Mouse (Mus musculus): Measurements from ENCODE around the gene Cd59a.

The Cd59a gene

GRCm38 (mm10) chr2:104135920-104136319, 40.3 kb downstream of the Cd59a start:
- in situ Hi-C loops (cut with MboI, MseI) = no loop called here

- in situ Hi-C loops (cut with MboI, MseI) = loop anchor here (10.0 kb wide), 1 partner anchor 433 kb away; no protein-coding TSS in a partner anchor
These were observed 46.5 kb downstream of the Cd59a start for GRCm38 (mm10) chr2:104142140-104142539.

DNA sequence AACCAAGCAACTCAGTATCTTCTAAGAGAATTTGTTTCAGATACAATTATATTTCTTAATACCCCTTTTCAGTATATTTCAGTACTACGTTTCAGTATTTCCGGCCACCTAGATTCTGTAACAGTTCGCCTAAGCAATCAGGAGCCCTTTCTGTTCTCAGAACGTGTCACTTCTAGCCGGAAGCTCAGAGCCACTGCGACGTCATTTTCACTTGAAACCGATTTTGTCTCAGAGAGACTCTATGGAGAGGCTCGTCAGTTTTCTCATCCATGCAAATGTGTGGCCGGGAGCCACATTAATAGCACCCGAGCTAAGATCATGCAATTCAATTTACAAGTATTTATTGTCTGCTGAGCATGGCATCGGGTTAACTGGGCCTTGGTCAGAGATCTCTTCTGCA, 48.4 kb downstream of the Cd59a start:
- in situ Hi-C loops (cut with MboI, MseI) = loop anchor here (10.0 kb wide), 1 partner anchor 431 kb away; no protein-coding TSS in a partner anchor

- in situ Hi-C loops (cut with MboI, MseI) = loop anchor here (10.0 kb wide), 1 partner anchor 429 kb away; no protein-coding TSS in a partner anchor
These were observed 50.4 kb downstream of the Cd59a start for GRCm38 (mm10) chr2:104145983-104146382.

DNA sequence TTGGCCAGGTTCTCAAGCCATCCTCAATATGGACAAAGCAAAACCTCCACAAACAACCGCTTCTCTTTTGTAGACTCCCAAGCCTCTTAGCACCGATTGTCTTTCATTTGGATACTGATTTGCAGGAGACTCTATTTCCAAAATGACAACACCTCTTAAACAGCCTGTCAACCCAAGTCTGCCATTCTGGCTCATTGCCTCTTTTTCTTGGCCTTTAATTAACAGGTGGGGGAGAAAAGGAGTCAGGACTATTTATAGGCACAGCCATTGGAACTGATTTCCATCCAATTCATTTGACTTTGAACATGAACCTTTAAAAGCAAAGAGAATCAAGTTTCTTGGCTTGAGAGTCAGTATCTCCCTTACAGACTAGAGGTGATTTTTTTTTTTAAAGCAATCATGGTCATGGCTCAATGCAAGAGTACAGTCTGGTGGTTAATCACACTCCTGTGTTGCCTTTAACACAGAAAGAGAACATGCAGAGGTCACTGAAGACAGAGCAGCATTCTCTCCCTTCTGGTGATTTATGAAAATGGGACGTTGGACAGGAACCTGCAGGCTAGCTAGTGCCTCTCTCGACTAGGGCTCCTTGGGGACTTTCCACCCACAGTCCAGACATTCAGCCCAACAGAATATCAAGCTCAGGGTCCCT, 52.4 kb downstream of the Cd59a start:
- in situ Hi-C loops (cut with MboI, MseI) = loop anchor here (10.0 kb wide), 1 partner anchor 427 kb away; no protein-coding TSS in a partner anchor

DNA sequence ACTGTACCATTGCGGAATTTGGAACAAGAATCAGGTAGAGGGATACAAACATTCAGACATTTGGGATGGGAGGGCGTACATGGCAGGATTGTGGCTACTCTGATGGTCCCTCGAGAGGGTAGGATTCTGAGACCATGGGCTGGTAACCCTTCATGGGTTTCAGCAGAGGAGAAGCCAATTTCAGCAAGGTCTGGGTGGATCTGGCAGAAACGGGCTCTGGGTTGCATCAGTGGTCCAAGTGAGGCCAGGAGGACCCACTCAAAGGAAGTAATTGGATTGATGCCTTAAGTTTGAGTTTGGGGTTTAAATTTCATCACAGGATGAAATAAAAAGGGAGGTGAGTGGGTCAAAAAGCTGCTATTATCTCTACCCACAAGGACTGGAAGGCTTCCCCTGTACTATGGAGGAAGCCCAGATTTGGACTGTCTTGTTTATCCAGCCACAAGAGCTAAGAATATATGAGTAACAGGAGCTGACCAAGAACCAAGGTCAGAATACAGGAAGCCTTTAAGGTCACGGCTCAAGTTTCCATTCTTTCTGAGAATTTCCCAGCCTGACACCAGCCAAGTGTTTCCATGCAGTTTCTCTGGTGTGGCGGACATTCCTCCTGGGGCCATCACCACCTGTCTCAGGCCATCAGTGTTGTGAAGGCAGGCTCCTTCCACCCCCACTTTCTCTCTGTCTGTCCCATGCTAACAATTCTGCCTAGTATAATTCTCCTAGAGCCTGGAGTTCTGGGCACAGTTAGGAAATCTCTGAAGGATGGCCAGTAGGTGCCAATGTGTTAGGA, 55.2 kb downstream of the Cd59a start:
- in situ Hi-C loops (cut with MboI, MseI) = no loop called here

DNA sequence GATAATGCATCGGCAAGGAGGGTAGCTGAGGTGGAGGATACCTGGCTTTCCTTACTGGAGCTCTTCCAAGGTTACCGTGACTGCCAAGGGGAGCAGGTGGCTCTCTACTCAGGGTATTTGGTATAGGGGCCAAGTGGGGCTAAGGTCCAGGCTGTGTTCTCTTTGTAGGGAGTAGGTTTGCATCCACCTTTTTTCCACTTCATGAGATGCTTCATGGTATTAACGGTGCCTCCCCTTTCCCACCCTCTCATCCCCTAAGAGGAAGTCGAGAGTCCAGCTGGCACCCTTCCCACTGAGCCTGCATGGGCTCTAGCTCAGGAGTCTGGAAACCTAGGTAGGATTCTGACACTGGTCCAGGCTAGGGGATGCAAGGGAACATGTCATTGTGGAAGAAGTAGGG, 57.7 kb downstream of the Cd59a start:
- in situ Hi-C loops (cut with MboI, MseI) = no loop called here

DNA sequence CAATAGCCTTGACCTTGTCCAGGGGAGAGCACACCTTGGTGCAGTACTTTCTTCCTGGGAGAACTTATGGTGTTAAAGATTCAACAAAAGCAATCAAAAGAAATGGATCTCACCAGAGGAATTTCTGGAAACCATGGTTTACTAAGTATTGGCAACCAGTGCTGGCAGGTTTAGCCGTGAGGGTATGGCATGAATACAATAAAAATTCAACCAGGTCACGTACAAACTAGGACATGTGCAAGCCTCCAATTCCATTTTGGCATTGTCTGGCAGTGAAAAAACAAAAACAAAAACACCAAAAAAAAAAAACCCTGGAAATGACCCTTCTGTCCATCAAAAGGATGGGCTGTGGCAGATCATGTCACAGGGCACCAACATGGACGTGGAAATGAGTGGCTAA, 58.3 kb downstream of the Cd59a start:
- in situ Hi-C loops (cut with MboI, MseI) = no loop called here

DNA sequence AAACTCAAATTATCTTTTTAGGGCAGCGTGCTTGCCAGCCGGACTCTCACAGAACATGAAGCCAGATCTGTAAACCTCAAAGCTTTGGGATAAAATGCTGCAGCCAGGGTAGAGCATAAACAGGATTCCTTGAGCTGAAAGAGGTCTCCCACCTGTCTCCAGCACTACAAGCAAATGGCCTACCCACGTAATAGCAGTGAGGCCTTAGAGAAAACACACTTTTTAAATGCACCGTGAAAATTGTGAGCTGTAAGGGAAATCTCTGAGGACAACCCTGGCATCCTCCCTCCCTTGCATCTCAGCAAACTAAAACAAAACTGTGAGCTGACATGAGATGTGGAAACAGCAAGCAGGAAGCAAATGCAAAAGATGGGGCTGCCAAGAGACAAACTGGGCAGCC, 62.2 kb downstream of the Cd59a start:
- in situ Hi-C loops (cut with MboI, MseI) = no loop called here

DNA sequence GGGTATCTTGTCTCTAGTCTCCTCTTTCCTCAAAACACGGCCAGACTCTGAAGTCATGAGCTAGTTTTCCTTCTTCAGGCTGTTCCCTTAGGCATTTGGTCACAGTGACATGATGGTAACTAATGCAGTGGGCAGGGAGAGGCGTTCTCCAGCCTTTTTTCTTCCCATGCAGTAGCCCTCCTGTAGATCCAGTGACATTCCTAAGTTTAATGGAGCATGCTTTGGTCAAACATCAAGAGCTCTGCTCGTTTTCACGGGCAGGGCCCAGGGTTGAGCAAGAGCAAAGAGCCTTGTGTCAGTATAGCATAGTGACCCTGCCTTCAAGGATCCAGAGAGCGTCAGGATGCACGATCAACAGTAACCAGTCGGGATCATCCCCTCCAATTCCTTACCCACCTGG, 67.8 kb downstream of the Cd59a start:
- in situ Hi-C loops (cut with MboI, MseI) = no loop called here

DNA sequence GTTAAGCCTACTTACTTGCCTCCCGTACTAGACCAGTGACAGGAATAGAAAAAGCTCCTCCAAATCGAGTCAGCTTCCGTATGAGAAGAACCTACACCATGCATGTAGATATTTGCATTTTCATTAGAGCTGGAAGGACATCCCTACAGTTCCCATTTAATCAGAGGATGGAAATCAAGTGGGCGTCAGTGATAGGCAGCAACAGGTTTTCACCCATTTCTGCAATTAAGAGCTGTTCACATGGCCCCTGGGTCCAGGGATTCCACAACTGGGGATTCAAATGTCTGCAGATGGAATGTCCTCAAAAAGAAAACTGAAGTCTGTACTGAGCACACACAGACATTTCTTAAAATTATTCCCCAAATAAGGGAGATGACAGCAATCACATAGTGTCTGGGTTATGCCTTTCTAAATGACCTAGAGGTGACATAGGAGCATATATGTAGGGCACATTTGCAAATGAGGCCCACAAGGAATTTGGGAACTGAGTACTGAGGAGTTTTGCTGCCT, 68.4 kb downstream of the Cd59a start:
- in situ Hi-C loops (cut with MboI, MseI) = no loop called here

Measured in T-helper 1 cell (primary cell).